Mouse (Mus musculus) kidney, postnatal 0 days (tissue): ENCODE measurements at regions not wholly inside any gene's neighbourhood (a gene's known extent, or its start where the extent isn't known, plus 50 kb on each side); places are given as distances from the start of the nearest gene placed in this dataset.

Experiments used
- ATAC-seq: fragments of 200-750 bp; cut with Nextera tagmentation; replicated peaks from 2 replicates; pipeline ENCODE4 v1.8.0; 2017; ENCODE audit warnings: low read depth, moderate number of reproducible peaks, moderate TSS enrichment, moderate library complexity; ENCODE audit not compliant: low FRiP score
- DNase-seq: peaks from one replicate; pipeline ENCODE4 v3.0.0-alpha.2; 2016; ENCODE audit warnings: low spot score
- H3K27ac ChIP-seq: fragments of 300-500 bp; sonication (generic); 2 replicates; pipeline ENCODE4 v1.5.1; 2014; ENCODE audit warnings: mild to moderate bottlenecking
- H3K27me3 ChIP-seq: fragments of 300-500 bp; sonication (generic); 2 replicates; pipeline ENCODE4 v1.6.1; 2014; ENCODE audit warnings: low read length, mixed read lengths; ENCODE audit not compliant: insufficient read depth
- H3K36me3 ChIP-seq: fragments of 300-500 bp; sonication (generic); 2 replicates; pipeline ENCODE4 v1.6.1; 2014; ENCODE audit warnings: low read length, mixed read lengths; ENCODE audit not compliant: insufficient read depth
- H3K4me1 ChIP-seq: fragments of 300-500 bp; sonication (generic); replicated peaks from 2 replicates; pipeline ENCODE4 v1.6.1; 2014; ENCODE audit warnings: antibody characterized with exemption, low read length, mixed read lengths; ENCODE audit not compliant: insufficient read depth
- H3K4me2 ChIP-seq: fragments of 300-500 bp; sonication (generic); 2 replicates; pipeline ENCODE4 v1.6.1; 2014; ENCODE audit warnings: mild to moderate bottlenecking, low read length, moderate library complexity, mixed read lengths
- H3K4me3 ChIP-seq: fragments of 300-500 bp; sonication (generic); replicated peaks from 2 replicates; pipeline ENCODE4 v1.5.1; 2014; ENCODE audit warnings: low read depth, low read length
- H3K9ac ChIP-seq: fragments of 300-500 bp; sonication (generic); 2 replicates; pipeline ENCODE4 v1.6.1; 2014; ENCODE audit warnings: low read depth, low read length
- H3K9me3 ChIP-seq: fragments of 300-500 bp; sonication (generic); replicated peaks from 2 replicates; pipeline ENCODE4 v1.6.1; 2016; ENCODE audit warnings: low read length, inconsistent platforms, mixed read lengths
- CTCF ChIP-seq: IDR thresholded peaks from 2 replicates; pipeline ENCODE4 v1.5.1; 2016; ENCODE audit warnings: antibody characterized with exemption, low read depth, mild to moderate bottlenecking, moderate library complexity
- WGBS: fragments of 180-500 bp; shearing (Covaris S2); extraction: QIAGEN DNeasy Blood & Tissue Kit; methylation state at CpG from one replicate; pipeline ENCODE4 v1.1.7; 2014; 5-methylcytosine and 5-hydroxymethylcytosine counted together

DNA sequence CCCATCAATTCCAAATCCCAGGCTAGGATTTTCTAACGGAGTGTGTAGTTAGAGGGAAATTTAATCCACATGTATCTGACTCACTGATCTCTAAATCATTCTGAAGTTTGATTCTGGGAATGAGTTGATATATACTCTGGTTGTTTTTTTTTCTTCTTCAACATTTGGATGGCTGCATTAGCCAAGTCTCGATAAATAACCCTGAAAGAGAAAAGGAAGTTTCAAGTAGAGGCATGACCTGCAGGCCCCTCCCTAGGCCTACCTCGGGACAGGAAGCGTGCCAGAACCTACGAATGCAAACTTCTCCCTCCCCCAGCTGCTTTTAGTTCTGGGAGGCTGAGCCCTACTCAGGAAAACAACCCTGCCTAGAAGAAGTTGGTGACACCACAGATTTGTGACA is 69.4 kb upstream of the Cdon start:
- no peak overlapping the region for H3K27ac ChIP-seq
- WGBS = 28% methylated on average over 5 of the region's 5 CpGs
- TF ChIP-seq CTCF = no peak
- peak; percentile 51 for DNase-seq
- no peak overlapping the region for H3K9ac ChIP-seq
- H3K4me1 ChIP-seq = no peaks in the 10 kb centered on the region
- no peaks in the 10 kb centered on the region for H3K9me3 ChIP-seq
- H3K4me3 ChIP-seq = no peak overlapping the region
- no peaks in the 10 kb centered on the region for H3K36me3 ChIP-seq
- H3K27me3 ChIP-seq = no peaks in the 10 kb centered on the region
- no peak for ATAC-seq
- no peak overlapping the region for H3K4me2 ChIP-seq

DNA sequence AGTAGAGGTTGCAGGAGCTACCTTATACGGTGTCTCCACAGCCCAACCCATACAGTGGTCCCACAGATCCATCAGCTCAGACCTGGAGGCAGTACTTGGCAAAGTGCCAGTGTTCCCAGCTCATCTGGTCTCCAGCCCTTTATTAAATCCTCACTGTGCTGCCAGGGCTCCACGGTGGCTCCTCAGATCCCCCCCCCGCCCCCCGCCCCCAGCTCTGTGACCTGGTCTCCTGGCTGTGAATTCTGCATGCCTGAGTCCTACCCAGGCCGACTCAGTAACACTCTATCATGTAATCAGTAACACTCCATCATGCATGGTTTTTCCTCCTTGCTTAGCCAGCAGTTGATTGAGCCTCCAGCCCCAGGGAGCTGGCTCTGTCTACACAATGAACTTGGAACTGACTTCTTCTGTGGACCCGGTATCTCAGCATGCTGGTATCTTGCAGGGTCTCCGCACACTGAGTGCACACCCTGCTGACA is 66.2 kb upstream of the Cdon start:
- Histone ChIP-seq H3K4me2 (no peak overlapping the region), H3K9ac (no peak overlapping the region), H3K4me3 (no peak overlapping the region), H3K27me3 (no peaks in the 10 kb centered on the region), H3K36me3 (no peaks in the 10 kb centered on the region), H3K9me3 (no peaks in the 10 kb centered on the region), H3K27ac (no peak overlapping the region), H3K4me1 (no peaks in the 10 kb centered on the region)
- DNase-seq (no peak), ATAC-seq (peak; percentile 79)
- TF ChIP-seq CTCF = no peak
- WGBS = 52% methylated on average over 7 of the region's 7 CpGs

GRCm38 (mm10) chr9:35359699-35360098 is 61.2 kb upstream of the Cdon start:
- H3K9me3 ChIP-seq = no peaks in the 10 kb centered on the region
- TF ChIP-seq CTCF = no peak
- ATAC-seq = no peak
- H3K27me3 ChIP-seq = no peaks in the 10 kb centered on the region
- H3K4me2 ChIP-seq = no peak overlapping the region
- 52% methylated on average over 6 of the region's 6 CpGs for WGBS
- no peak for DNase-seq
- H3K27ac ChIP-seq = no peak overlapping the region
- H3K4me1 ChIP-seq = peaks cover 16% of the 10 kb centered on the region
- H3K36me3 ChIP-seq = no peaks in the 10 kb centered on the region
- no peak overlapping the region for H3K9ac ChIP-seq
- H3K4me3 ChIP-seq = no peak overlapping the region

- Histone ChIP-seq H3K4me2 (no peak overlapping the region), H3K36me3 (no peaks in the 10 kb centered on the region), H3K27ac (peak overlapping the region; percentile 62; the same call in 1 of the 2 replicates), H3K9me3 (no peaks in the 10 kb centered on the region), H3K9ac (no peak overlapping the region), H3K4me1 (peaks cover 16% of the 10 kb centered on the region), H3K27me3 (no peaks in the 10 kb centered on the region), H3K4me3 (no peak overlapping the region)
- no peak for DNase-seq
- ATAC-seq = no peak; the same call in 1 of the 2 replicates
- whole genome bisulfite sequencing = 34% methylated on average over 6 of the region's 6 CpGs
- no peak for TF ChIP-seq CTCF
Measured at GRCm38 (mm10) chr9:35360139-35361100, 60.5 kb upstream of the Cdon start.

- H3K9me3 ChIP-seq = no peaks in the 10 kb centered on the region
- H3K36me3 ChIP-seq = no peaks in the 10 kb centered on the region
- WGBS = 49% methylated on average over 4 of the region's 4 CpGs
- no peak for DNase-seq
- no peak overlapping the region for H3K4me2 ChIP-seq
- H3K27me3 ChIP-seq = no peaks in the 10 kb centered on the region
- no peak overlapping the region for H3K27ac ChIP-seq
- ATAC-seq = no peak
- TF ChIP-seq CTCF = no peak
- H3K4me3 ChIP-seq = no peak overlapping the region
- H3K4me1 ChIP-seq = peaks cover 16% of the 10 kb centered on the region
- no peak overlapping the region for H3K9ac ChIP-seq
Measured at GRCm38 (mm10) chr9:35361432-35361831, 59.5 kb upstream of the Cdon start.

DNA sequence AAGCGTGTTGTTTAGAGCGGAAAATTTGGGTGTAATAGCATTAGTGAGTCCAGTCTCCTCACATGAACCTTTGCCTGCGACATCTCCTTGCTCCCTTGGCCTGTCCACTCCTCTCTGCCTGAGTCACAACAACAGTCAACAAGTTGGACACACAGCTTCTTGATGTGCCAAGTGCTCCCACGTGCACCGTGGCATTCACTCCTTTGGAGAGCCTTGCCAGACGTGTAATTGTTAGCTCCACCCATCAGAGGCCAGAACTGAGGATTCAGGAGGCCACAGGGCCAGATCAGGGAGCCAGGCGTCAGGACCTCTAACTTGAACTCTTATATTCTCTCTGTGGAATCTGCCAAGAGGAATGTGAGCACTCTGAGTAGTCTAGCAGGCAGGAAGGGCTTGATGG is 58.7 kb upstream of the Cdon start:
- Histone ChIP-seq H3K4me3 (no peak overlapping the region), H3K27ac (no peak overlapping the region), H3K9ac (no peak overlapping the region), H3K27me3 (no peaks in the 10 kb centered on the region), H3K9me3 (no peaks in the 10 kb centered on the region), H3K36me3 (no peaks in the 10 kb centered on the region), H3K4me1 (peaks cover 16% of the 10 kb centered on the region), H3K4me2 (no peak overlapping the region)
- 52% methylated on average over 7 of the region's 7 CpGs for WGBS
- ATAC-seq (no peak), DNase-seq (no peak)
- TF ChIP-seq CTCF = no peak
